Mouse (Mus musculus): Measurements from ENCODE around the gene Fblim1. TPM values are rescaled to one million over a fixed set of nuclear protein-coding genes. Genes with fewer than 3 reads are reported as not detected.

Gene Fblim1
- total and polyA plus RNA-seq, 3 experiments = 0.07 to 1.2 (median 0.17) TPM

- no peak for DNase-seq (ENCODE audit: extremely low read depth)
- no peak overlapping the region for H3K4me2 ChIP-seq (ENCODE audit: insufficient read depth, low read depth, poor library complexity, severe bottlenecking)
- no peaks in the 10 kb centered on the region for H3K27me3 ChIP-seq (replicated peaks)
- H3K9ac ChIP-seq (ENCODE audit: insufficient read depth, low read depth) = no peak overlapping the region
- no peaks in the 10 kb centered on the region for H3K79me2 ChIP-seq (replicated peaks; ENCODE audit: control insufficient read depth, extremely low read depth, insufficient read depth, poor library complexity, severe bottlenecking)
- no peaks in the 10 kb centered on the region for H3K36me3 ChIP-seq (replicated peaks in 1 of 2; ENCODE audit: control insufficient read depth in 1 of 2, insufficient read depth in 1 of 2, low read length in 1 of 2)
- H3K27ac ChIP-seq (ENCODE audit: insufficient read depth, low read depth) = no peak overlapping the region
- H3K9me3 ChIP-seq (replicated peaks; ENCODE audit: low read length) = peaks cover 4% of the 10 kb centered on the region
- no peak overlapping the region for H3K4me3 ChIP-seq (replicated peaks in 1 of 3; ENCODE audit: low read depth in 2 of 3, low read length in 2 of 3, poor library complexity in 1 of 3)
- no peak for TF ChIP-seq ZMIZ1 (IDR thresholded peaks at IDR 0.05; ENCODE audit: low read depth, low read length)
- TF ChIP-seq UBTF (IDR thresholded peaks at IDR 0.05; ENCODE audit: low read depth, low read length) = no peak
- TF ChIP-seq CHD1 (IDR thresholded peaks at IDR 0.05; ENCODE audit: low read depth, low read length) = no peak
- TF ChIP-seq SMC3 (IDR thresholded peaks at IDR 0.05; ENCODE audit: low read depth, low read length) = no peak
- no peak for TF ChIP-seq SIN3A (IDR thresholded peaks at IDR 0.05; ENCODE audit: low read length)
- TF ChIP-seq JUND (conservative IDR thresholded peaks at IDR 0.05; ENCODE audit: low read depth, low read length) = no peak
- TF ChIP-seq MAX (IDR thresholded peaks at IDR 0.05; ENCODE audit: low read length) = no peak
- no peak for TF ChIP-seq HCFC1 (IDR thresholded peaks at IDR 0.05; ENCODE audit: low read depth, low read length)
- no peak for TF ChIP-seq ZNF384 (IDR thresholded peaks at IDR 0.05; ENCODE audit: low read depth, low read length)
- TF ChIP-seq GABPA (IDR thresholded peaks at IDR 0.05; ENCODE audit: insufficient replicate concordance, low read depth, low read length) = no peak
- in situ Hi-C loops (cut with MboI; ENCODE audit: low pct_ligation_motif_present, low pct_unique_long_range_greater_than_20kb, low sequenced_read_pairs) = no loop called here
- 0 out of 4 replicates have a peak, but pooled peaks cover under 1% of the 10 kb centered on the region in 2 experiments for H3K4me1 ChIP-seq (ENCODE audit: control insufficient read depth in 1 of 2, insufficient read depth in 2 of 2)
- dilution Hi-C loops (cut with MboI; ENCODE audit: extremely low pct_ligation_motif_present, extremely low pct_unique_long_range_greater_than_20kb, low sequenced_read_pairs) = no loop called here
Observed at GRCm38 (mm10) chr4:141595138-141595537, 10.8 kb downstream of the Fblim1 start.

- Histone ChIP-seq H3K27ac (ENCODE audit: insufficient read depth, low read depth) (no peak overlapping the region), H3K79me2 (replicated peaks; ENCODE audit: control insufficient read depth, extremely low read depth, insufficient read depth, poor library complexity, severe bottlenecking) (no peaks in the 10 kb centered on the region), H3K36me3 (replicated peaks in 1 of 2; ENCODE audit: control insufficient read depth in 1 of 2, insufficient read depth in 1 of 2, low read length in 1 of 2) (no peaks in the 10 kb centered on the region), H3K9me3 (replicated peaks; ENCODE audit: low read length) (peaks cover 4% of the 10 kb centered on the region), H3K27me3 (replicated peaks) (no peaks in the 10 kb centered on the region), H3K4me2 (ENCODE audit: insufficient read depth, low read depth, poor library complexity, severe bottlenecking) (no peak overlapping the region), H3K4me3 (replicated peaks in 1 of 3; ENCODE audit: low read depth in 2 of 3, low read length in 2 of 3, poor library complexity in 1 of 3) (no peak overlapping the region), H3K9ac (ENCODE audit: insufficient read depth, low read depth) (no peak overlapping the region), H3K4me1 (ENCODE audit: control insufficient read depth in 1 of 2, insufficient read depth in 2 of 2) (peaks cover 0 to 11% of the 10 kb centered on the region in 2 experiments; a peak in 2 of 4 replicates)
- peak; percentile 44 for DNase-seq (ENCODE audit: extremely low read depth)
- TF ChIP-seq RAD21 (IDR thresholded peaks at IDR 0.05; ENCODE audit: low read depth, low read length) (peak; percentile 44), JUN (IDR thresholded peaks at IDR 0.05; ENCODE audit: insufficient read depth, low read depth, low read length) (no peak), MEF2A (IDR thresholded peaks at IDR 0.05; ENCODE audit: borderline replicate concordance, low read depth, low read length) (no peak), SMC3 (IDR thresholded peaks at IDR 0.05; ENCODE audit: low read depth, low read length) (peak; percentile 70), USF1 (IDR thresholded peaks at IDR 0.05; ENCODE audit: low read depth, low read length) (peak; percentile 14; the same call in 1 of the 2 replicates), CTCF (conservative IDR thresholded peaks at IDR 0.05 in 1 of 2, IDR thresholded peaks at IDR 0.05 in 1 of 2; ENCODE audit: low read depth in 2 of 2, low read length in 2 of 2) (peak; percentile 72 to 75), IRF4 (IDR thresholded peaks at IDR 0.05; ENCODE audit: low read depth, low read length) (no peak)
- dilution Hi-C loops (cut with MboI; ENCODE audit: extremely low pct_ligation_motif_present, extremely low pct_unique_long_range_greater_than_20kb, low sequenced_read_pairs) = no loop called here
- in situ Hi-C loops (cut with MboI; ENCODE audit: low pct_ligation_motif_present, low pct_unique_long_range_greater_than_20kb, low sequenced_read_pairs) = no loop called here
Observed at GRCm38 (mm10) chr4:141591547-141591946, 14.3 kb downstream of the Fblim1 start.
